In genomic region chr4:101234753-101235152, GRCm38 (mm10) we compare ENCODE assay signal across 14 mouse cellular contexts. TPM values are rescaled to one million over a fixed set of nuclear protein-coding genes. Genes with fewer than 3 reads are reported as not detected.
A peak's percentile ranks its signal among the peaks of the same experiment; 100 is the strongest.
DNase-seq lines count a peak whose midpoint lies in the region; ATAC-seq and TF ChIP-seq lines count a peak whose summit lies in the region.
"Had no signal": no experiment of that assay in that cellular context is flagged by ENCODE, and none has a peak within 500 bp of the region (broad histone marks: within the 10 kb centered on the region; RNA-seq: fewer than 3 reads in every experiment).

No protein-coding gene starts in this region.

- no peaks in the 10 kb centered on the region for H3K36me3 ChIP-seq in heart, embryonic 13.5 days
- H3K36me3 ChIP-seq: embryonic facial prominence, embryonic 12.5 days; hindbrain, embryonic 13.5 days had no signal

- H3K4me1 ChIP-seq in heart, embryonic 13.5 days, result peaks cover 39% of the 10 kb centered on the region

- ATAC-seq in heart, embryonic 13.5 days (ENCODE audit: extremely low read depth, insufficient number of reproducible peaks, low FRiP score, low TSS enrichment), result no peak
- 0 out of 2 replicates have a peak, but pooled peaks have one; percentile 1 for ATAC-seq in common myeloid progenitor, adult 5-6 weeks (replicated peaks; ENCODE audit: low read depth, poor library complexity, severe bottlenecking)
- ATAC-seq: forebrain, embryonic 14.5 days had no signal

- no peaks in the 10 kb centered on the region for H3K27me3 ChIP-seq in heart, embryonic 13.5 days (replicated peaks)
- H3K27me3 ChIP-seq: embryonic facial prominence, embryonic 12.5 days; hindbrain, embryonic 13.5 days had no signal

- H3K27ac ChIP-seq in heart, embryonic 13.5 days (replicated peaks), result peak overlapping the region; percentile 30; the same call in 1 of the 2 replicates
- 0 out of 2 replicates have a peak overlapping the region, but pooled peaks have one; percentile 26 for H3K27ac ChIP-seq in left cerebral cortex, adult 2 months
- H3K27ac ChIP-seq: embryonic facial prominence, embryonic 12.5 days; hindbrain, embryonic 13.5 days; macrophage had no signal

- TF ChIP-seq CTCF in left cerebral cortex, adult 2 months (IDR thresholded peaks at IDR 0.05), result no peak

- DNase-seq in heart, postnatal 4 days, result no peak
- DNase-seq in left cerebral cortex, adult 2 months (ENCODE audit: extremely low spot score in 1 of 2, low spot score in 2 of 2), result no peak
- no peak for DNase-seq in left cerebral cortex, adult 9 months (ENCODE audit: low spot score in 2 of 2)
- peak; percentile 54 for DNase-seq in skeletal muscle tissue, adult 2 months (ENCODE audit: low read depth, low spot score)
- DNase-seq in adipocyte (ENCODE audit: low spot score), result no peak
- DNase-seq: B cell, adult 2 months; spleen, adult 18-20 months had no signal

- WGBS in heart, embryonic 13.5 days, result 75% methylated on average over 1 of the region's 1 CpGs

- 0 out of 2 replicates have a peak, but pooled peaks cover 3% of the 10 kb centered on the region for H3K9me3 ChIP-seq in heart, embryonic 13.5 days
- H3K9me3 ChIP-seq: embryonic facial prominence, embryonic 12.5 days; hindbrain, embryonic 13.5 days had no signal

- no peak overlapping the region for H3K9ac ChIP-seq in heart, embryonic 13.5 days
- H3K9ac ChIP-seq: embryonic facial prominence, embryonic 12.5 days; hindbrain, embryonic 13.5 days had no signal

- H3K4me2 ChIP-seq in heart, embryonic 13.5 days, result no peak overlapping the region
- H3K4me2 ChIP-seq: embryonic facial prominence, embryonic 12.5 days; heart, embryonic 11.5 days; hindbrain, embryonic 13.5 days had no signal

- no peak overlapping the region for H3K4me3 ChIP-seq in heart, embryonic 13.5 days
- H3K4me3 ChIP-seq in left cerebral cortex, adult 2 months, result no peak overlapping the region
- H3K4me3 ChIP-seq: embryonic facial prominence, embryonic 12.5 days; hindbrain, embryonic 13.5 days had no signal

- intact Hi-C loops in left cerebral cortex, adult 2 months (cut with DNase I), result no loop called here

RNA-seq across cellular contexts. Expression of gene Jak1, which starts 30.3 kb away (rescaled TPM):
- 51.5 and 53.6 TPM in 2 replicates for polyA plus RNA-seq in heart, embryonic 13.5 days (2015; fragmentation: Nextera tagmentation; extraction: Ambion mirVana)
- 10 to 100 TPM; 86.6 to 89.9 TPM for total RNA-seq in heart, postnatal 4 days (2021)
- total RNA-seq in left cerebral cortex, adult 2 months (2021), result 100 to 1,000 TPM; 121 to 129 TPM
- 93.4 and 111 TPM in 2 replicates for total RNA-seq in common myeloid progenitor, adult 5-6 weeks (2017)
